Mouse (Mus musculus) B cell, adult 2 months (primary cell): Measurements from ENCODE around the gene Cdk13.

Experiments
- DNase-seq, 2 experiments: peaks; one replicate each; pipeline ENCODE4 v3.0.0; 2022

Gene Cdk13

GRCm38 (mm10) chr13:17754997-17755396 lies 49.9 kb downstream of the Cdk13 start:
- peak; percentile 36 to 42 for DNase-seq

GRCm38 (mm10) chr13:17728798-17729197 lies 76.1 kb downstream of the Cdk13 start:
- DNase-seq, result no peak

- DNase-seq, result no peak
These were observed 77.0 kb downstream of the Cdk13 start for GRCm38 (mm10) chr13:17727922-17728321.

- no peak for DNase-seq
These were observed 87.5 kb downstream of the Cdk13 start for GRCm38 (mm10) chr13:17717357-17717756.

- DNase-seq, result no peak
These were observed 96.0 kb downstream of the Cdk13 start for GRCm38 (mm10) chr13:17708784-17709311.

GRCm38 (mm10) chr13:17705188-17705826 lies 99.6 kb downstream of the Cdk13 start:
- DNase-seq, result no peak

GRCm38 (mm10) chr13:17702311-17702710 lies 102.6 kb downstream of the Cdk13 start:
- no peak for DNase-seq

GRCm38 (mm10) chr13:17701322-17701721 lies 103.6 kb downstream of the Cdk13 start:
- no peak for DNase-seq

GRCm38 (mm10) chr13:17700090-17700715 lies 104.7 kb downstream of the Cdk13 start:
- DNase-seq, result no peak

- no peak for DNase-seq
These were observed 108.9 kb downstream of the Cdk13 start for GRCm38 (mm10) chr13:17695898-17696580.

- peak; percentile 100 for DNase-seq
These were observed 109.8 kb downstream of the Cdk13 start, which contains the start of the genes Mplkip and Sugct for GRCm38 (mm10) chr13:17694911-17695699. TSS of gene Mplkip (plus strand) at chr13:17695192. TSS of gene Sugct (minus strand) at chr13:17695553.

- no peak for DNase-seq
These were observed 110.5 kb downstream of the Cdk13 start for GRCm38 (mm10) chr13:17694414-17694813.

- DNase-seq, result no peak
These were observed 111.1 kb downstream of the Cdk13 start for GRCm38 (mm10) chr13:17693816-17694215.

GRCm38 (mm10) chr13:17691436-17691835 lies 113.5 kb downstream of the Cdk13 start:
- no peak for DNase-seq

- no peak for DNase-seq
These were observed 114.2 kb downstream of the Cdk13 start for GRCm38 (mm10) chr13:17690686-17691085.

- DNase-seq, result no peak
These were observed 115.4 kb downstream of the Cdk13 start for GRCm38 (mm10) chr13:17689461-17689860.

GRCm38 (mm10) chr13:17671122-17671521 lies 133.8 kb downstream of the Cdk13 start:
- no peak for DNase-seq

- no peak for DNase-seq
These were observed 137.5 kb downstream of the Cdk13 start for GRCm38 (mm10) chr13:17667380-17667779.
